Mouse (Mus musculus) limb, embryonic 15.5 days (tissue): ENCODE results near the gene Kcnk5. TPM values are rescaled to one million over a fixed set of nuclear protein-coding genes. Genes with fewer than 3 reads are reported as not detected.

Experiments
- ATAC-seq: fragments of 200-750 bp; cut with Nextera tagmentation; 2 replicates; pipeline ENCODE4 v1.8.0; 2017; ENCODE audit warnings: low read depth, moderate TSS enrichment; ENCODE audit not compliant: insufficient number of reproducible peaks, low FRiP score, low TSS enrichment
- H3K27ac ChIP-seq: fragments of 300-500 bp; sonication (generic); 2 replicates; pipeline ENCODE4 v1.5.1; 2015; ENCODE audit warnings: moderate library complexity, mild to moderate bottlenecking, inconsistent platforms
- H3K27me3 ChIP-seq: fragments of 300-500 bp; sonication (generic); 2 replicates; pipeline ENCODE4 v1.6.1; 2015; ENCODE audit warnings: inconsistent platforms
- H3K36me3 ChIP-seq: fragments of 300-500 bp; sonication (generic); 2 replicates; pipeline ENCODE4 v1.6.1; 2015; ENCODE audit warnings: inconsistent platforms
- H3K4me1 ChIP-seq: fragments of 300-500 bp; sonication (generic); 2 replicates; pipeline ENCODE4 v1.6.1; 2015; ENCODE audit warnings: inconsistent platforms
- H3K4me2 ChIP-seq: fragments of 300-500 bp; sonication (generic); 2 replicates; pipeline ENCODE4 v1.6.1; 2015; ENCODE audit warnings: mild to moderate bottlenecking, inconsistent platforms
- H3K4me3 ChIP-seq: fragments of 300-500 bp; sonication (generic); 2 replicates; pipeline ENCODE4 v1.5.1; 2015; ENCODE audit warnings: mild to moderate bottlenecking, inconsistent platforms
- H3K9ac ChIP-seq: fragments of 300-500 bp; sonication (generic); 2 replicates; pipeline ENCODE4 v1.6.1; 2015; ENCODE audit warnings: inconsistent platforms
- H3K9me3 ChIP-seq: fragments of 300-500 bp; sonication (generic); 2 replicates; pipeline ENCODE4 v1.6.1; 2016; ENCODE audit warnings: inconsistent platforms
- WGBS: fragments of 180-500 bp; shearing (Covaris S2); methylation state at CpG from one replicate; pipeline ENCODE4 v1.1.7; 2015; 5-methylcytosine and 5-hydroxymethylcytosine counted together
- polyA plus RNA-seq: library from polyadenylated mRNA; unstranded; fragments of >200 nt; fragmentation: Nextera tagmentation; extraction: Ambion mirVana; gene quantifications from 2 replicates; pipeline ENCODE4 v1.2.1, GENCODE M21; 2015

Kcnk5 gene
- polyA plus RNA-seq, 1 experiment from 2014 or later = 4.7 TPM

- no peaks in the 10 kb centered on the region for H3K9me3 ChIP-seq
- H3K4me1 ChIP-seq = peaks cover 7% of the 10 kb centered on the region; the same call in 1 of the 2 replicates
- no peak overlapping the region for H3K4me3 ChIP-seq
- no peak overlapping the region for H3K4me2 ChIP-seq
- H3K9ac ChIP-seq = no peak overlapping the region
- no peak for ATAC-seq
- no peak overlapping the region for H3K27ac ChIP-seq
- H3K36me3 ChIP-seq = no peaks in the 10 kb centered on the region
- WGBS = 75% methylated on average over 10 of the region's 10 CpGs
- H3K27me3 ChIP-seq = no peaks in the 10 kb centered on the region
These were observed 46.5 kb downstream of the Kcnk5 start for GRCm38 (mm10) chr14:20134965-20135671.

GRCm38 (mm10) chr14:20128162-20128561 is 53.4 kb downstream of the Kcnk5 start:
- no peak overlapping the region for H3K4me2 ChIP-seq
- no peak overlapping the region for H3K4me3 ChIP-seq
- H3K27me3 ChIP-seq = no peaks in the 10 kb centered on the region
- H3K9me3 ChIP-seq = no peaks in the 10 kb centered on the region
- 54% methylated on average over 6 of the region's 6 CpGs for WGBS
- no peaks in the 10 kb centered on the region for H3K4me1 ChIP-seq
- H3K27ac ChIP-seq = no peak overlapping the region
- no peak overlapping the region for H3K9ac ChIP-seq
- ATAC-seq = no peak
- no peaks in the 10 kb centered on the region for H3K36me3 ChIP-seq

GRCm38 (mm10) chr14:20127406-20128087 is 54.1 kb downstream of the Kcnk5 start:
- Histone ChIP-seq H3K4me1 (no peaks in the 10 kb centered on the region), H3K9ac (no peak overlapping the region), H3K27me3 (no peaks in the 10 kb centered on the region), H3K27ac (no peak overlapping the region), H3K9me3 (no peaks in the 10 kb centered on the region), H3K4me3 (no peak overlapping the region), H3K4me2 (no peak overlapping the region), H3K36me3 (no peaks in the 10 kb centered on the region)
- no peak for ATAC-seq
- 79% methylated on average over 15 of the region's 15 CpGs for WGBS

- H3K4me2 ChIP-seq = no peak overlapping the region
- no peaks in the 10 kb centered on the region for H3K27me3 ChIP-seq
- no peak overlapping the region for H3K9ac ChIP-seq
- no peak overlapping the region for H3K4me3 ChIP-seq
- H3K27ac ChIP-seq = no peak overlapping the region
- no peaks in the 10 kb centered on the region for H3K36me3 ChIP-seq
- ATAC-seq = no peak
- H3K9me3 ChIP-seq = no peaks in the 10 kb centered on the region
- 32% methylated on average over 5 of the region's 5 CpGs for WGBS
- H3K4me1 ChIP-seq = peaks cover 7% of the 10 kb centered on the region
These were observed 60.7 kb downstream of the Kcnk5 start for GRCm38 (mm10) chr14:20120868-20121267.

GRCm38 (mm10) chr14:20120012-20120411 is 61.6 kb downstream of the Kcnk5 start:
- Histone ChIP-seq H3K27me3 (no peaks in the 10 kb centered on the region), H3K4me1 (peaks cover 8% of the 10 kb centered on the region), H3K27ac (no peak overlapping the region), H3K4me3 (no peak overlapping the region), H3K36me3 (no peaks in the 10 kb centered on the region), H3K9ac (no peak overlapping the region), H3K4me2 (no peak overlapping the region), H3K9me3 (no peaks in the 10 kb centered on the region)
- 93% methylated on average over 11 of the region's 11 CpGs for WGBS
- ATAC-seq = no peak

- 27% methylated on average over 9 of the region's 9 CpGs for WGBS
- Histone ChIP-seq H3K9me3 (no peaks in the 10 kb centered on the region), H3K9ac (no peak overlapping the region), H3K4me2 (no peak overlapping the region), H3K4me1 (peaks cover 8% of the 10 kb centered on the region), H3K36me3 (no peaks in the 10 kb centered on the region), H3K27ac (no peak overlapping the region), H3K27me3 (no peaks in the 10 kb centered on the region), H3K4me3 (no peak overlapping the region)
- no peak for ATAC-seq
These were observed 65.4 kb downstream of the Kcnk5 start for GRCm38 (mm10) chr14:20116149-20116605.

GRCm38 (mm10) chr14:20114951-20115350 is 66.7 kb downstream of the Kcnk5 start:
- Histone ChIP-seq H3K27me3 (no peaks in the 10 kb centered on the region), H3K36me3 (no peaks in the 10 kb centered on the region), H3K9me3 (no peaks in the 10 kb centered on the region), H3K27ac (no peak overlapping the region), H3K4me3 (no peak overlapping the region), H3K4me2 (no peak overlapping the region), H3K4me1 (peaks cover 8% of the 10 kb centered on the region), H3K9ac (no peak overlapping the region)
- no peak for ATAC-seq
- WGBS = 92% methylated on average over 6 of the region's 6 CpGs

- Histone ChIP-seq H3K4me2 (no peak overlapping the region), H3K4me3 (no peak overlapping the region), H3K27me3 (no peaks in the 10 kb centered on the region), H3K9ac (no peak overlapping the region), H3K36me3 (no peaks in the 10 kb centered on the region), H3K4me1 (peaks cover 8% of the 10 kb centered on the region), H3K27ac (no peak overlapping the region), H3K9me3 (no peaks in the 10 kb centered on the region)
- 5% methylated on average over 6 of the region's 6 CpGs for WGBS
- peak; percentile 45; the same call in 1 of the 2 replicates for ATAC-seq
These were observed 67.6 kb downstream of the Kcnk5 start for GRCm38 (mm10) chr14:20113964-20114363.

GRCm38 (mm10) chr14:20113189-20113961 is 68.2 kb downstream of the Kcnk5 start:
- ATAC-seq = no peak
- Histone ChIP-seq H3K4me1 (peaks cover 8% of the 10 kb centered on the region), H3K9ac (no peak overlapping the region), H3K9me3 (no peaks in the 10 kb centered on the region), H3K4me3 (no peak overlapping the region), H3K27me3 (no peaks in the 10 kb centered on the region), H3K27ac (no peak overlapping the region), H3K4me2 (no peak overlapping the region), H3K36me3 (no peaks in the 10 kb centered on the region)
- 55% methylated on average over 7 of the region's 7 CpGs for WGBS

- Histone ChIP-seq H3K27ac (no peak overlapping the region), H3K4me2 (no peak overlapping the region), H3K27me3 (no peaks in the 10 kb centered on the region), H3K9me3 (no peaks in the 10 kb centered on the region), H3K4me3 (no peak overlapping the region), H3K9ac (no peak overlapping the region), H3K36me3 (no peaks in the 10 kb centered on the region), H3K4me1 (peaks cover 8% of the 10 kb centered on the region)
- 67% methylated on average over 3 of the region's 3 CpGs for WGBS
- no peak for ATAC-seq
These were observed 69.4 kb downstream of the Kcnk5 start for GRCm38 (mm10) chr14:20112218-20112617.

- Histone ChIP-seq H3K4me2 (no peak overlapping the region), H3K4me3 (no peak overlapping the region), H3K4me1 (0 out of 2 replicates have a peak, but pooled peaks cover 2% of the 10 kb centered on the region), H3K36me3 (no peaks in the 10 kb centered on the region), H3K27ac (no peak overlapping the region), H3K9ac (no peak overlapping the region), H3K9me3 (no peaks in the 10 kb centered on the region), H3K27me3 (no peaks in the 10 kb centered on the region)
- no peak for ATAC-seq
- WGBS = 63% methylated on average over 1 of the region's 1 CpGs
These were observed 70.7 kb downstream of the Kcnk5 start for GRCm38 (mm10) chr14:20110945-20111344.

- ATAC-seq = no peak
- no peaks in the 10 kb centered on the region for H3K36me3 ChIP-seq
- H3K27ac ChIP-seq = no peak overlapping the region
- no peak overlapping the region for H3K4me3 ChIP-seq
- no peaks in the 10 kb centered on the region for H3K27me3 ChIP-seq
- H3K9ac ChIP-seq = no peak overlapping the region
- no peaks in the 10 kb centered on the region for H3K4me1 ChIP-seq
- WGBS = 76% methylated on average over 6 of the region's 6 CpGs
- no peaks in the 10 kb centered on the region for H3K9me3 ChIP-seq
- no peak overlapping the region for H3K4me2 ChIP-seq
These were observed 75.3 kb downstream of the Kcnk5 start for GRCm38 (mm10) chr14:20106271-20106670.
